Mouse (Mus musculus): ENCODE measurements at regions not wholly inside any gene's neighbourhood (a gene's known extent, or its start where the extent isn't known, plus 50 kb on each side); places are given as distances from the start of the nearest gene placed in this dataset.

- WGBS, result 78% methylated on average over 8 of the region's 8 CpGs
- DNase-seq (ENCODE audit: low spot score) (no peak), ATAC-seq (ENCODE audit: low read depth) (no peak)
- no peak overlapping the region for H3K9ac ChIP-seq (ENCODE audit: low read depth, low read length)
- no peaks in the 10 kb centered on the region for H3K36me3 ChIP-seq (ENCODE audit: control insufficient read depth, insufficient read depth, low read length)
- H3K4me1 ChIP-seq (ENCODE audit: control insufficient read depth, insufficient read depth, low read length), result peaks cover 9% of the 10 kb centered on the region
- no peak overlapping the region for H3K4me2 ChIP-seq (ENCODE audit: low read depth, low read length)
- no peaks in the 10 kb centered on the region for H3K27me3 ChIP-seq (replicated peaks; ENCODE audit: control insufficient read depth, insufficient read depth, low read length)
- no peak overlapping the region for H3K4me3 ChIP-seq (ENCODE audit: low read depth, low read length)
- no peak overlapping the region for H3K27ac ChIP-seq (replicated peaks; ENCODE audit: low read depth, low read length)
- H3K9me3 ChIP-seq (ENCODE audit: control insufficient read depth, low read length), result no peaks in the 10 kb centered on the region
These were observed 88.0 kb downstream of the Dll1 start for GRCm38 (mm10) chr17:15288640-15289039.

GRCm38 (mm10) chr17:15286596-15286995 is 90.1 kb downstream of the Dll1 start:
- no peak overlapping the region for H3K27ac ChIP-seq (replicated peaks; ENCODE audit: low read depth, low read length)
- H3K9me3 ChIP-seq (ENCODE audit: control insufficient read depth, low read length), result no peaks in the 10 kb centered on the region
- ATAC-seq (ENCODE audit: low read depth) (no peak), DNase-seq (ENCODE audit: low spot score) (no peak)
- H3K27me3 ChIP-seq (replicated peaks; ENCODE audit: control insufficient read depth, insufficient read depth, low read length), result no peaks in the 10 kb centered on the region
- H3K9ac ChIP-seq (ENCODE audit: low read depth, low read length), result no peak overlapping the region
- H3K36me3 ChIP-seq (ENCODE audit: control insufficient read depth, insufficient read depth, low read length), result no peaks in the 10 kb centered on the region
- H3K4me2 ChIP-seq (ENCODE audit: low read depth, low read length), result no peak overlapping the region
- H3K4me3 ChIP-seq (ENCODE audit: low read depth, low read length), result no peak overlapping the region
- peaks cover 9% of the 10 kb centered on the region for H3K4me1 ChIP-seq (ENCODE audit: control insufficient read depth, insufficient read depth, low read length)
- WGBS, result 94% methylated on average over 2 of the region's 2 CpGs

- WGBS, result 45% methylated on average over 7 of the region's 7 CpGs
- H3K4me2 ChIP-seq (ENCODE audit: low read depth, low read length), result no peak overlapping the region
These were observed 91.2 kb downstream of the Dll1 start for GRCm38 (mm10) chr17:15285399-15286043.

GRCm38 (mm10) chr17:15269905-15270304 is 106.8 kb downstream of the Dll1 start:
- H3K4me2 ChIP-seq (ENCODE audit: low read depth, low read length), result no peak overlapping the region
- no peak overlapping the region for H3K27ac ChIP-seq (replicated peaks; ENCODE audit: low read depth, low read length)
- DNase-seq (ENCODE audit: low spot score) (no peak), ATAC-seq (ENCODE audit: low read depth) (no peak)
- no peaks in the 10 kb centered on the region for H3K27me3 ChIP-seq (replicated peaks; ENCODE audit: control insufficient read depth, insufficient read depth, low read length)
- no peaks in the 10 kb centered on the region for H3K9me3 ChIP-seq (ENCODE audit: control insufficient read depth, low read length)
- H3K4me3 ChIP-seq (ENCODE audit: low read depth, low read length), result no peak overlapping the region
- 53% methylated on average over 6 of the region's 6 CpGs for WGBS
- no peaks in the 10 kb centered on the region for H3K36me3 ChIP-seq (ENCODE audit: control insufficient read depth, insufficient read depth, low read length)
- H3K4me1 ChIP-seq (ENCODE audit: control insufficient read depth, insufficient read depth, low read length), result 0 out of 2 replicates have a peak, but pooled peaks cover 5% of the 10 kb centered on the region
- H3K9ac ChIP-seq (ENCODE audit: low read depth, low read length), result no peak overlapping the region

More at GRCm38 (mm10) chr17:15285399-15286043, 91.2 kb downstream of the Dll1 start:
- peak; percentile 91 for ATAC-seq (ENCODE audit: low read depth)
- peak; percentile 97 for DNase-seq (ENCODE audit: low spot score)
- no peaks in the 10 kb centered on the region for H3K36me3 ChIP-seq (ENCODE audit: control insufficient read depth, insufficient read depth, low read length)
- H3K27ac ChIP-seq (replicated peaks; ENCODE audit: low read depth, low read length), result no peak overlapping the region; the same call in 1 of the 2 replicates
- H3K4me3 ChIP-seq (ENCODE audit: low read depth, low read length), result no peak overlapping the region
- no peak overlapping the region for H3K9ac ChIP-seq (ENCODE audit: low read depth, low read length)
- H3K9me3 ChIP-seq (ENCODE audit: control insufficient read depth, low read length), result no peaks in the 10 kb centered on the region
- H3K27me3 ChIP-seq (replicated peaks; ENCODE audit: control insufficient read depth, insufficient read depth, low read length), result no peaks in the 10 kb centered on the region
- H3K4me1 ChIP-seq (ENCODE audit: control insufficient read depth, insufficient read depth, low read length), result peaks cover 9% of the 10 kb centered on the region

GRCm38 (mm10) chr17:15269056-15269612 is 107.5 kb downstream of the Dll1 start:
- Histone ChIP-seq H3K36me3 (ENCODE audit: control insufficient read depth, insufficient read depth, low read length) (no peaks in the 10 kb centered on the region), H3K4me3 (ENCODE audit: low read depth, low read length) (no peak overlapping the region), H3K9me3 (ENCODE audit: control insufficient read depth, low read length) (no peaks in the 10 kb centered on the region), H3K9ac (ENCODE audit: low read depth, low read length) (no peak overlapping the region), H3K4me2 (ENCODE audit: low read depth, low read length) (no peak overlapping the region), H3K27me3 (replicated peaks; ENCODE audit: control insufficient read depth, insufficient read depth, low read length) (no peaks in the 10 kb centered on the region), H3K4me1 (ENCODE audit: control insufficient read depth, insufficient read depth, low read length) (0 out of 2 replicates have a peak, but pooled peaks cover 5% of the 10 kb centered on the region), H3K27ac (replicated peaks; ENCODE audit: low read depth, low read length) (no peak overlapping the region)
- 69% methylated on average over 8 of the region's 8 CpGs for WGBS
- DNase-seq (ENCODE audit: low spot score) (peak; percentile 48), ATAC-seq (ENCODE audit: low read depth) (no peak)

GRCm38 (mm10) chr17:15267721-15268120 is 109.0 kb downstream of the Dll1 start:
- Histone ChIP-seq H3K4me3 (ENCODE audit: low read depth, low read length) (no peak overlapping the region), H3K36me3 (ENCODE audit: control insufficient read depth, insufficient read depth, low read length) (no peaks in the 10 kb centered on the region), H3K4me1 (ENCODE audit: control insufficient read depth, insufficient read depth, low read length) (0 out of 2 replicates have a peak, but pooled peaks cover 5% of the 10 kb centered on the region), H3K27me3 (replicated peaks; ENCODE audit: control insufficient read depth, insufficient read depth, low read length) (no peaks in the 10 kb centered on the region), H3K9ac (ENCODE audit: low read depth, low read length) (no peak overlapping the region), H3K9me3 (ENCODE audit: control insufficient read depth, low read length) (no peaks in the 10 kb centered on the region), H3K27ac (replicated peaks; ENCODE audit: low read depth, low read length) (no peak overlapping the region), H3K4me2 (ENCODE audit: low read depth, low read length) (no peak overlapping the region)
- WGBS, result 63% methylated on average over 7 of the region's 7 CpGs
- DNase-seq (ENCODE audit: low spot score) (peak; percentile 28), ATAC-seq (ENCODE audit: low read depth) (no peak)

GRCm38 (mm10) chr17:15259427-15260101 is 117.1 kb downstream of the Dll1 start:
- no peaks in the 10 kb centered on the region for H3K27me3 ChIP-seq (replicated peaks; ENCODE audit: control insufficient read depth, insufficient read depth, low read length)
- ATAC-seq (ENCODE audit: low read depth) (peak; percentile 33; the same call in 1 of the 2 replicates), DNase-seq (ENCODE audit: low spot score) (peak; percentile 27)
- H3K9ac ChIP-seq (ENCODE audit: low read depth, low read length), result no peak overlapping the region
- WGBS, result 47% methylated on average over 11 of the region's 11 CpGs
- no peak overlapping the region for H3K4me2 ChIP-seq (ENCODE audit: low read depth, low read length)
- H3K9me3 ChIP-seq (ENCODE audit: control insufficient read depth, low read length), result no peaks in the 10 kb centered on the region
- H3K27ac ChIP-seq (replicated peaks; ENCODE audit: low read depth, low read length), result no peak overlapping the region
- H3K4me1 ChIP-seq (ENCODE audit: control insufficient read depth, insufficient read depth, low read length), result 0 out of 2 replicates have a peak, but pooled peaks cover 4% of the 10 kb centered on the region
- no peaks in the 10 kb centered on the region for H3K36me3 ChIP-seq (ENCODE audit: control insufficient read depth, insufficient read depth, low read length)
- H3K4me3 ChIP-seq (ENCODE audit: low read depth, low read length), result no peak overlapping the region

GRCm38 (mm10) chr17:15255874-15256273 is 120.8 kb downstream of the Dll1 start:
- ATAC-seq (ENCODE audit: low read depth), result no peak
- Histone ChIP-seq H3K27me3 (replicated peaks; ENCODE audit: control insufficient read depth, insufficient read depth, low read length) (no peaks in the 10 kb centered on the region), H3K4me2 (ENCODE audit: low read depth, low read length) (no peak overlapping the region), H3K9me3 (ENCODE audit: control insufficient read depth, low read length) (no peaks in the 10 kb centered on the region), H3K4me3 (ENCODE audit: low read depth, low read length) (no peak overlapping the region), H3K4me1 (ENCODE audit: control insufficient read depth, insufficient read depth, low read length) (0 out of 2 replicates have a peak, but pooled peaks cover 4% of the 10 kb centered on the region), H3K36me3 (ENCODE audit: control insufficient read depth, insufficient read depth, low read length) (no peaks in the 10 kb centered on the region), H3K9ac (ENCODE audit: low read depth, low read length) (no peak overlapping the region), H3K27ac (replicated peaks; ENCODE audit: low read depth, low read length) (no peak overlapping the region)
- 85% methylated on average over 2 of the region's 2 CpGs for WGBS
- DNase-seq (ENCODE audit: low spot score), result no peak

All from embryonic facial prominence, embryonic 14.5 days (tissue).